Mouse (Mus musculus) embryonic facial prominence, embryonic 14.5 days (tissue): ENCODE results near the gene Ano8. TPM values are rescaled to one million over a fixed set of nuclear protein-coding genes. Genes with fewer than 3 reads are reported as not detected.
"Not testable (repeated sequence)": the region's sequence is repeated elsewhere in the genome, so short reads cannot be mapped to it uniquely, and the experiment has no call there.

Experiments
- ATAC-seq: fragments of 200-750 bp; cut with Nextera tagmentation; 2 replicates; pipeline ENCODE4 v1.8.0; 2017; ENCODE audit warnings: low read depth, moderate number of reproducible peaks, moderate TSS enrichment
- DNase-seq: peaks from one replicate; pipeline ENCODE4 v3.0.0-alpha.2; 2015; ENCODE audit warnings: low spot score
- H3K27ac ChIP-seq: fragments of 300-500 bp; sonication (generic); replicated peaks from 2 replicates; pipeline ENCODE4 v1.5.1; 2014; ENCODE audit warnings: low read depth, mild to moderate bottlenecking, low read length, moderate library complexity
- H3K27me3 ChIP-seq: fragments of 300-500 bp; sonication (generic); replicated peaks from 2 replicates; pipeline ENCODE4 v1.6.1; 2014; ENCODE audit warnings: low read length; ENCODE audit not compliant: control insufficient read depth, insufficient read depth
- H3K36me3 ChIP-seq: fragments of 300-500 bp; sonication (generic); 2 replicates; pipeline ENCODE4 v1.6.1; 2014; ENCODE audit warnings: low read length, mixed read lengths; ENCODE audit not compliant: control insufficient read depth, insufficient read depth
- H3K4me1 ChIP-seq: fragments of 300-500 bp; sonication (generic); 2 replicates; pipeline ENCODE4 v1.6.1; 2014; ENCODE audit warnings: antibody characterized with exemption, low read length; ENCODE audit not compliant: control insufficient read depth, insufficient read depth
- H3K4me2 ChIP-seq: fragments of 300-500 bp; sonication (generic); 2 replicates; pipeline ENCODE4 v1.6.1; 2014; ENCODE audit warnings: low read depth, mild to moderate bottlenecking, low read length, moderate library complexity, mixed read lengths
- H3K4me3 ChIP-seq: fragments of 300-500 bp; sonication (generic); 2 replicates; pipeline ENCODE4 v1.5.1; 2014; ENCODE audit warnings: low read depth, mild to moderate bottlenecking, low read length
- H3K9ac ChIP-seq: fragments of 300-500 bp; sonication (generic); 2 replicates; pipeline ENCODE4 v1.6.1; 2014; ENCODE audit warnings: low read depth, mild to moderate bottlenecking, low read length, moderate library complexity, mixed read lengths
- H3K9me3 ChIP-seq: fragments of 300-500 bp; sonication (generic); 2 replicates; pipeline ENCODE4 v1.6.1; 2016; ENCODE audit warnings: low read length; ENCODE audit not compliant: control insufficient read depth
- WGBS: fragments of 180-500 bp; shearing (Covaris S2); extraction: QIAGEN DNeasy Blood & Tissue Kit; methylation state at CpG from one replicate; pipeline ENCODE4 v1.1.7; 2014; 5-methylcytosine and 5-hydroxymethylcytosine counted together
- polyA plus RNA-seq: library from polyadenylated mRNA; unstranded; fragments of >200 nt; fragmentation: Nextera tagmentation; extraction: Ambion mirVana; gene quantifications from 2 replicates; pipeline ENCODE4 v1.2.1, GENCODE M21; 2014

Ano8 gene
- polyA plus RNA-seq, 1 experiment from 2014 or later = 2.0 TPM

DNA sequence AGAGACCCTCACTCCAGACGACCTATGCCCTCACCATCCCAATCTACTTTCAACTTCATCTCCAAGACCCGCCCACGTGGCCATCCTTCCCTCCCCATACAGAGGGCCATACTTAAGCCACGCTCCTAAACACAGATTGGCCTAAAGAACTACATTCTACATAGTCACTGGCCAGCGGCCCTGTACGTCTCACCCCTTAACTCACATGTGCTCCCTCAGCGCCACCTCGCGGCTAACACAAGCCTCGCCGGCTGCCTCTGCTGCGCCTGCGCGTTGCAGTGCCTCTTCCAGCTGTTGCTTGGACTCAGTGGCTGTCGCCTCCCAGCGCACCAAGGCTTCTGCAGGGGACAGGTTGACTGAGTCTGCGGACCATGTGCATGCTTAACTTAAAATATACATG lies 35.9 kb upstream of the Ano8 start:
- ATAC-seq = peak; percentile 92
- no peak overlapping the region for H3K9ac ChIP-seq

DNA sequence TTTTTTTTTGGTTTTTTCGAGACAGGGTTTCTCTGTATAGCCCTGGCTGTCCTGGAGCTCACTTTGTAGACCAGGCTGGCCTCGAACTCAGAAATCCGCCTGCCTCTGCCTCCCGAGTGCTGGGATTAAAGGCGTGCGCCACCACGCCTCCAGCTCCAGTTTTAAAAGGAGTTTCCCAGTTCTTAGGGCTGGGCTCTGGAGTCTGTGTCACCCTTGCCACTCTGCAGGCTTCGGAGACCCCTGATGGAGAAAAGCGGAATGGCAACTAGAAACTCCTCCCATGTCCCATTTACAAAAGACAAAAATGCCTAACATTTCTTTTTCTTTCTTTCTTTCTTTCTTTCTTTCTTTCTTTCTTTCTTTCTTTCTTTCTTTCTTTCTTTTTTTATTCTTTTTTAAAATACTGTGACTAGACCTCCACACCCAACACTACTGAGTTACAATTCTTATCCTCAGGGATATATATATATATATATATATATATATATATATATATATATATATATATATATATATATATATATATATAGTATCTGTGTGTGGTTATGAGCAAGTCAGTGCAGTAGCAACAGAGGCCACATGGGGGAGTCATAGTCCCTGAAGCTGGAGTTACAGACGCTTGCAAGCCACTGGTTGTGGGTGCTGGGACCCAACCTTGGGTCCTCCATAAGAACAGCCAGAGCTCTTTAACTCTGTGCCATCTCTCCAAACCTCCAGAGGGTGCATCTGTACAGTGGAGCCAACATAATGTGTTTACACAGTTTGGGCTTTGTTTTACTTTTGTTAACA lies 33.5 kb upstream of the Ano8 start:
- H3K27me3 ChIP-seq, H3K4me3 ChIP-seq, H3K4me1 ChIP-seq, H3K9ac ChIP-seq, H3K9me3 ChIP-seq, ATAC-seq, H3K27ac ChIP-seq, H3K36me3 ChIP-seq, H3K4me2 ChIP-seq: not testable (repeated sequence)
- peak; percentile 73 for DNase-seq
- 40% methylated on average over 9 of the region's 10 CpGs for WGBS

More for the DNA sequence above, 35.9 kb upstream of the Ano8 start:
- peak; percentile 95 for DNase-seq
- Histone ChIP-seq H3K27me3 (peaks cover 22% of the 10 kb centered on the region), H3K9me3 (no peaks in the 10 kb centered on the region), H3K27ac (no peak overlapping the region), H3K4me3 (no peak overlapping the region), H3K36me3 (no peaks in the 10 kb centered on the region), H3K4me2 (peak overlapping the region; percentile 32), H3K4me1 (no peaks in the 10 kb centered on the region)
- WGBS = 7% methylated on average over 16 of the region's 17 CpGs

DNA sequence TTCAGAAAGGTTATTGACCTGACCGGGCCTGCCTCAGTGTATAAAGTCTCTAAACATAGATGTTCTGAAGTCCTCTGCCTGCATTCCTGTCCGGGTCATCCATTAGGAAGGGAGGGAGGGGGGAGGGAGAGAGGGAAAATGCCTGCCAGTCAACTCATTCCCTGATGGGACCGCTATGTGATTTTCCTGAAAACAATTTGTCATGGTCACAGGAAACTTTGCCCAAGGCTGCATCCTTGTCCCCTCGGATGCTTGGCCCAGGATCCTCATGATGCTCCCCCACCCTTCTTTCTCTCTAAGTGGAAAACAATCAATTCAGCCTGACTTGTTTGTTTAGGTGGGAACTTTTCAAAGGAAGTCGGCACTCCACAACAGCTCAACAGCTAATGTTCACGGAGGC lies 31.0 kb upstream of the Ano8 start:
- Histone ChIP-seq H3K4me3 (no peak overlapping the region), H3K27ac (no peak overlapping the region), H3K4me1 (no peaks in the 10 kb centered on the region), H3K9me3 (no peaks in the 10 kb centered on the region), H3K4me2 (no peak overlapping the region), H3K9ac (no peak overlapping the region), H3K36me3 (no peaks in the 10 kb centered on the region), H3K27me3 (no peaks in the 10 kb centered on the region)
- ATAC-seq (no peak), DNase-seq (no peak)
- 5% methylated on average over 6 of the region's 6 CpGs for WGBS

DNA sequence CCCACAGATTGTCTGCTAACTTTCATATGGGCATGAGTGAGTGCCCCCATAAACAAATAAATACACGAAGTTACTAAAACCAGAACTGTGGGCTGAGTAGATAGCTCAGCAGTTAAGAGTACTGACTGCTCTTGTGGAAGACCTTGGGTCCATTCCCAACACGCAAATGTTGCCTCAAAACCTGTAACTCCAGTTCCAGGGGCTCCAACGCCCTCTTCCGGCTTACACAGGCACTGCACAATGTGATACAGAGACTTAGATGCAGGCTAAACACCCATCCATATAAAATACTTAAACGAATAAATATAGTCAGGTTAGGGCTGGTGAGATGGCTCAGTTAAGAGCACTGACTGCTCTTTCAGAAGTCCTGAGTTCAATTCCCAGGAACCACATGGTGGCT lies 29.3 kb upstream of the Ano8 start:
- DNase-seq = no peak
- Histone ChIP-seq H3K27me3 (no peaks in the 10 kb centered on the region; the same call in 1 of the 2 replicates), H3K4me1 (no peaks in the 10 kb centered on the region), H3K36me3 (no peaks in the 10 kb centered on the region), H3K9ac (no peak overlapping the region), H3K9me3 (no peaks in the 10 kb centered on the region), H3K27ac (no peak overlapping the region), H3K4me2 (no peak overlapping the region), H3K4me3 (no peak overlapping the region)
- WGBS = 66% methylated on average over 5 of the region's 5 CpGs
- ATAC-seq = no peak

DNA sequence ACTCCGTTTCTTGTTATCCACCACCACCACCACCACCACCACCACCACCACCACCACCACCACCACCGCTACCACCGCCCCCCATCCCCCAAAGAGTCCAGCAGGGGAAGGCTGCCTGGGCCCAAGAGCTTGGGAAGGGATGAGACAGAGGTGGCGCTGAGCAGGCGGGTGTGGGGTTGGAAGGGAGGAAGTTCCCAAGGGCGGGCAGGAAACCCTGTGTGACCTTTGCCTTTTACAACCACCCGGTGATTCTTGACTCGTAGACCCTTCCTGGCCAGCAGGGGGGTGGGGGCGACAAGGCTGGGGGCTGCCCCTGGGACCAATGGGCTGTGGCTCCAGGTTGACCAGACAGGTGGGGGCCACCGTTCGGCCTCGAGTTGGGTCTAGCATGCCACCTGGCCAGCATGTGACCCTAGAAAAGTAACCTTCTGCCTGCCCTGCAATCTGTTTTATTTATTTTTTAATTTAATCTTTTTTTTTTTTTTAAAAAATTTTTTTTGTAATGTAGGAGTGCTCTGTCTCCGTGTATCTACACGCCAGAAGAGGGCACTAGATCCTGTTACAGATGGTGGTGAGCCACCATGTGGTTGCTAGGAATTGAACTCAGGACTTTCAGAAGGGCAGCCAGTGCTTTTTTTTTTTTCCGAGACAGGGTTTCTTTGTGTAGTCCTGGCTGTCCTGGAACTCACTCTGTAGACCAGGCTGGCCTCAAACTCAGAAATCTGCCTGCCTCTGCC lies 27.4 kb upstream of the Ano8 start:
- Histone ChIP-seq H3K4me2 (no peak overlapping the region), H3K27me3 (peaks cover 13% of the 10 kb centered on the region), H3K4me1 (no peaks in the 10 kb centered on the region), H3K36me3 (no peaks in the 10 kb centered on the region), H3K9me3 (no peaks in the 10 kb centered on the region), H3K27ac (no peak overlapping the region), H3K4me3 (no peak overlapping the region), H3K9ac (no peak overlapping the region)
- no peak for ATAC-seq
- WGBS = 55% methylated on average over 10 of the region's 15 CpGs
- DNase-seq = no peak

DNA sequence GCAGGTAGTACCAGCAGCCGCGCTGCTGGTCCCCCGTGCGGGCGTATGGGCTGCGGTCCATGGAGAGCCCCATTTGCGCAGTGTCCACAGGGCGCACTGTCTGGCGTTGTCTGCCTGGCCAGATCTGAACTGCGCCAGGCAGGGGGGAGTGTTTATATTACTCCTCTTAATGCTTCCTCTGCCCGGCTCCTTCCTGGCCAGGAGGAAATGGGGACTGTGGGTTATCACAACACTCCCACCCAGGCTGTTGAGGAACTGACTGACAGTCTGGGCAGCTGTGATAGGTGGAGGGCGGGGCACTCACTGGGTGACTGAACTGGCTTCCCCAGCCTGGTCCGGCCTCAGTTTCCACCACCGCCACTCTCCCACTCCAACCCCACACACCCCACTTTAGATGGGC lies 25.9 kb upstream of the Ano8 start, which contains the start of gene Plvap:
TSS of gene Plvap (minus strand) at position 109 of the 400 bp plus-strand sequence.
- no peaks in the 10 kb centered on the region for H3K9me3 ChIP-seq
- no peak within 1 kb of the TSS for H3K27ac ChIP-seq
- peaks cover 28% of the 10 kb centered on the region for H3K27me3 ChIP-seq
- WGBS = 52% methylated on average over 14 of the region's 14 CpGs
- no peak within 1 kb of the TSS for H3K9ac ChIP-seq
- peak within 1 kb of the TSS; percentile 10; the same call in 1 of the 2 replicates for H3K4me3 ChIP-seq
- H3K36me3 ChIP-seq = no peaks in the 10 kb centered on the region
- no peaks in the 10 kb centered on the region for H3K4me1 ChIP-seq
- ATAC-seq = no peak
- no peak for DNase-seq
- no peak within 1 kb of the TSS for H3K4me2 ChIP-seq

DNA sequence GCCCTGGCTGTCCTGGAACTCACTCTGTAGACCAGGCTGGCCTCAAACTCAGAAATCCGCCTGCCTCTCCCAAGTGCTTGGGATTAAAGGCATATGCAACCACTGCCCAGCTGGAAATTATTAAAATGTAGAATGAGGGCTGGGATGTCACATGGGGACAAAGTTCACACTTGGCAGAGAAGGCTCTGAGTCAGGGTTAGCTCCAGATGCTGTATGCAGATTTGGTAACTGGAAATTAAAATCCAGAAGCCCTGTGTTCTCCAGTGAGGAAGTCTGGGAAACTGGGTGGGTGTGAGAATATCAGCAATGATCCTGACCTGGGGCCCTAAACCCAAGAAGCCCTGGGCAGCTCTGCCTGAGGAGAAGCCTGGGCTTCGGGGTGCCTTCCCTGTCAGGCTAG lies 23.6 kb upstream of the Ano8 start:
- H3K4me2 ChIP-seq = no peak overlapping the region
- peaks cover 40% of the 10 kb centered on the region for H3K27me3 ChIP-seq
- H3K9me3 ChIP-seq = no peaks in the 10 kb centered on the region
- WGBS = 29% methylated on average over 1 of the region's 2 CpGs
- H3K9ac ChIP-seq = no peak overlapping the region
- no peaks in the 10 kb centered on the region for H3K4me1 ChIP-seq
- no peaks in the 10 kb centered on the region for H3K36me3 ChIP-seq
- DNase-seq (no peak), ATAC-seq (no peak)
- no peak overlapping the region for H3K4me3 ChIP-seq
- no peak overlapping the region for H3K27ac ChIP-seq

DNA sequence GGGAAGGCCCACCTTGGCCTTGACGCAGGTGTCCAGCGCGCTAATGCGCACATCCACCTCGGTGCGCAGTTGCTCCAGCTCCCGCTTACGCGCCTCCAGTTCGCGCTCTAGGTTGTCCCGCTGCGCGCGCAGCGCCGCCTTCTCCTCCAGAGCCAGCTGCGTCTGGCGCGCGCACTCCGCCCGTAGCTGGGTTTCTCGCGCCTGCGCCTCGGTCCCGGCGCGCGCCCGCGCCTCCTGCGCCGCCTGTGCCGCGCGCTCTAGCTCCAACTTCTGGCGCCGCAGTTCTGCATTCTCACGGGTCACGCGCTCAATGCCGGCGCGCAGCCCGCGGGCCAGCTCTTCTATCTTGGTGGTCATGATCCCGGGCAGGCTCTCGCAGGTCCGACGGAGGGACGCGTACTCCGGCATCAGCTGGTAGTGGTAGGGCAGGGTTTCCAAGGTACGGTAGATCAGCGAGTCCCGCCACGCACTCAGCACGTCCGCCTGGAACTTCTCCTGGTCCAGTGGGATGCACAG lies 21.9 kb upstream of the Ano8 start:
- peak; percentile 94 for DNase-seq
- under 1% methylated on average over 52 of the region's 61 CpGs for WGBS
- Histone ChIP-seq H3K4me2 (peak overlapping the region; percentile 67), H3K4me3 (peak overlapping the region; percentile 43), H3K4me1 (no peaks in the 10 kb centered on the region), H3K9ac (peak overlapping the region; percentile 42; the same call in 1 of the 2 replicates), H3K27me3 (peaks cover 40% of the 10 kb centered on the region), H3K9me3 (no peaks in the 10 kb centered on the region), H3K36me3 (no peaks in the 10 kb centered on the region), H3K27ac (no peak overlapping the region)
- ATAC-seq = peak; percentile 81
